Mouse (Mus musculus): ENCODE results near the gene Cd3eap.
A peak's percentile ranks its signal among the peaks of the same experiment; 100 is the strongest.

Gene Cd3eap

GRCm38 (mm10) chr7:19359299-19359891 is at the start of gene Cd3eap, which contains the start of gene Ppp1r13l:
TSS of gene Cd3eap (minus strand) at chr7:19359483.
TSS of gene Ppp1r13l (plus strand) at chr7:19359749.
- DNase-seq (ENCODE audit: low read depth) = peak; percentile 96

- DNase-seq (ENCODE audit: low read depth) = peak; percentile 89
Measured at GRCm38 (mm10) chr7:19405417-19405816, 46.1 kb upstream of the Cd3eap start.

GRCm38 (mm10) chr7:19404476-19404875 is 45.2 kb upstream of the Cd3eap start, which contains the start of gene Ckm:
TSS of gene Ckm (plus strand) at chr7:19404776.
- DNase-seq (ENCODE audit: low read depth) = no peak

DNA sequence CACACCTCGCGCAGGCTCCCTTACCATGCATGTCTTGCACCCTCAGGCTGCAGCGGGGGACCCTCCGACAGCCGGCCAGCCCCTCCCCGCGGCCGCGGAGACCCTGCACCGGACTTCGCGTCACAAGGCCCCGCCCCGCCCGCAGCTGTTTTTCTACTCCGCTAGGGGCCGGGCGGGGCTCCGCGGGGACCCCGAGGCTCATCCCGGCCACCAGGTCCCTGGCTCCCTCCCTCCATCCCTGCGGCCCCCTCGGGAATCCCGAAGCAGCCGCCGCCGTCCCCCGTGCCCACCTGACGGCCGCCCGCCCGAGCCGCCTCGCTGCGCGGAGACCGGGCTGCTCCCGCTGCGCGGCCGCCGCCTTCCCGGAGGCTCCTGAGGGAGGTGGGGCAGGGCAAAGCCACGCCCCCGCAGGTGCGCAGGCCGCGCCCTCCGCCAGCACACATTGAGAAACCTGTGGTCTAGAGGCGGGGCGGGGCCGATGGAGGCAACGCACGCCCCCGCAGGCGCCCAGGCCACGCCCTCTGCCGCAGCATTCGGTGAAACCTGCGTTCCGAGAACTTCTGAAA is 44.5 kb upstream of the Cd3eap start, which contains the start of gene Klc3:
Gene Klc3 (minus strand): TSS at position 374 of the 566 bp plus-strand sequence.
- no peak for DNase-seq (ENCODE audit: low read depth)

DNA sequence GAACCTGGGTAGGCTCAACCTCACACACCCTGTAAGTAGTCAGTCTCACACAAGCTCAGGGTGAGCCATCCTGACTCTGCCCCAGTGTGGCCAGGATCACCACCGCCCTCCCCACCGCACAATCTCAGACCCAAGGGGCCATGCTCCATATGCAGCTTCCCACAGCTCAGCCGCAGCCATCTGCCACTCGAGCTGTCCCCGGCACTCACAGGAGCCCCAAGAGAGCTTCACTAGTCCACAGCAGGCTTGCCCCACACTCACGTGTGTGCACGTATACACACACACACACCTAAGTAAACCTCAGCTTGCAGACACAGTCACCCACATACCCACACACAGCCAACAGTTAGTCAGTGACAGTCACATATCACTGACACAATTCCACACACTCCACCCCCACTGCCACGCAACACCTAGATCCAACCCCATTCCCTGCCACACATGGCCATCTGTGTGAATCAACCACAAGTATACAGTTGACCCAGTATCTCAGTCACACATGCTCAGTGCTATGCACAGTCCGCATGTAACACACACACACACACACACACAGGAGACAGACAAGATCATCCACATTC is 43.3 kb upstream of the Cd3eap start:
- no peak for DNase-seq (ENCODE audit: low read depth)

DNA sequence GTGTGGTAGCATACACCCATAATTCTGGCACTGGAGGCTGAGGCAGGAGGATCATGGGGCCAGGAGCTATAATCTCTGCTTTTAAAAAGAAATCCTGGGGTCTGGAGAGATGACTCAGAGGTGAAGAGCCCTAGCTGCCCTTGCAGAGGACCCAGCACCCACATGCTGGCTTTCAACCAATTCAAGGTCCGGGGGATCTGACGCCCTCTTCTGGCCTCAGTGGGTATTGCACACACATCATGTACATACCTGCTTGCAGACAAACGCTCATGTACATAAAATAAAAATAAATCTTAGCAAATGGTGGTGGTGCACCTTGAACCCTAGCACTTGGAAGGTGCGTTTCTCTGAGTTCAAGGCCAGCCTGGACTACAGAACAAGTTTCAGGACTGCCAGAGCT is 41.7 kb upstream of the Cd3eap start:
- DNase-seq (ENCODE audit: low read depth) = no peak

GRCm38 (mm10) chr7:19399496-19400280 is 40.4 kb upstream of the Cd3eap start:
- DNase-seq (ENCODE audit: low read depth) = no peak

DNA sequence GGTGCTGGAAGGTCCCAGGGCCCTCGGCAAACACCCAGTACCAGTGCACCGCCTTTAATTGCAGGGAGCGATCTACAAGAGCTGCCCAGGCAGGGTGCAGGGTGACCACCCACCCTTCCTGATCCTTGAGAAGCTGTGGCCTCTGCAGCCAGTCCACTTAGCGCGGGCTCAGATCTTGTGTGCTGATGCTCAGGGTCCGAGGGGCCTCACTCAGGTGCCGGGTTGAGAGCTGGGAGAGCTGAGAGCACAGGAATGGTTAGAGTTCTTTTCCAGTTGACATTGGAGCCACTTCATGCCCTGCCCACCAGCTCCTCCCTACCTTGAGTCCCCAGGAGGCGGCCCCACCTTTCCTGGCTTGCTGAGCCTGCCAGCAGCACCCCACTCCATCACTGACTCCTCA is 35.2 kb upstream of the Cd3eap start:
- DNase-seq (ENCODE audit: low read depth) = no peak

DNA sequence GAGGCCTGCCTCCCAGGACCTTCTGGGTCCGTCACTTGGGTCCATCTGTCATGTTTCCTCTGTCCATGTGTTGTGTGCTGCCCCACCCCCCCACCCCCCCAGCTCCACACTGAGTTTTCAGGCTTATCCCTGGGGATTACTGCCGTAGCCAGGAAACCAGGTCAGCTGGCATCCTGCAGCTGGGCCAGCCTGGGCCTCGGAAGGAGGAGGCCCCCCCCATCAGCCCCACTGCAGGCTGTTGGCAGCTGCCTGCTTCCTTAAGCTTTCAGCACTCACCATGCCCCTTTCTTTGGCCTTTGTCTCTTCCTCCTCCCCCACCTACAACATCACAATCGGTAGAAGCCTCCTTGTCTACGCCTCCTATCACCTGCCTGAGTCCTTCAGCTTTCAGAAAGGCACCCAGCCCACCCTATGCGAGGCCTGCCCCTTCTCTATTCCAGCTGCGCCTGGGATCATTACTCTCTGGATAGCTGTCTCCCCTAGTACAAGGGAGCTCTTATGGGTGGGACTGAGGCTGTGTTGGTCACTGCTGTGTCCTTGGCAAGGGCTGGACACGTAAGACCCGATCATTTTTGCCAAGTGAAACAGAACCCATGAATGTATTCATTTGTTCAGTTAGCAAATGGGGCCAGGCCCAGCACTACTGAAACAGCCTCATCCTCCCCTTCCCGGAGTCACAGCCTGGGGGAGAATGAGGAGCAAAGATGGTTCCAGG is 29.6 kb upstream of the Cd3eap start:
- no peak for DNase-seq (ENCODE audit: low read depth)

DNA sequence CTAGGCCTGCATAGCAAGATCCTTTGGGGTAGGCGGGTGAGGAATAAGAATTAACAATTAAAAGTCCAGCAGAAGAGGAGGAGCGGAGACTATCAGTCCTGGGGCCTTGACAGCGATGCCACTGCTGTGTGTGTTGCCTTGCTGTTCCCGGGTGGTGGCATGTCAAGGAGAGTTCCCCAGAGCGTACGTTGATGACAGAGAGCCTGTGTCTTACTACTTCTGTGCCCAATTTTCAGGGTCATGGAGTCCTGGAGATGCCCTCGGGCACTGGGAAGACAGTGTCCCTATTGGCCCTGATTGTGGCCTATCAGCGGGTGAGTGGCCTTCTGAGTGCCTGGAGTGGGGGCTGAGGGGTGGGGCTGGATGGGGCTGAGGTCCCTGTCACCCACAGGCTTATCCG is 24.4 kb upstream of the Cd3eap start:
- no peak for DNase-seq (ENCODE audit: low read depth)

DNA sequence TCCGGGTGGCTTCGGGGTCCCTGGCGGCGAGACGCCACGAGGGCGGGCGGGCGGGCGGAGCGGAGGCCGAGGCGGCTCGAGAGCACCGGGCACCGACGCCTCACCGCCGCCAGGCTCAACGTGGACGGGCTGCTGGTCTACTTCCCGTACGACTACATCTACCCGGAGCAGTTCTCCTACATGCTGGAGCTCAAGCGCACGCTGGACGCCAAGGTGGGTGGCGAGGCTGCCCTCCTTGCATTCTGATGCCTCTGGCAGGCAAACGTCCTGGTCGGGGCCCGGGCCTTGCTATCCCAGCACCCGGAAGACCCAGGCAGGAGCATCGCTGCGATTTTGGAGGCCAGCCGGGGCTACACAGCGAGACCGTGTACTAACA is 22.9 kb upstream of the Cd3eap start:
- no peak for DNase-seq (ENCODE audit: low read depth)

DNA sequence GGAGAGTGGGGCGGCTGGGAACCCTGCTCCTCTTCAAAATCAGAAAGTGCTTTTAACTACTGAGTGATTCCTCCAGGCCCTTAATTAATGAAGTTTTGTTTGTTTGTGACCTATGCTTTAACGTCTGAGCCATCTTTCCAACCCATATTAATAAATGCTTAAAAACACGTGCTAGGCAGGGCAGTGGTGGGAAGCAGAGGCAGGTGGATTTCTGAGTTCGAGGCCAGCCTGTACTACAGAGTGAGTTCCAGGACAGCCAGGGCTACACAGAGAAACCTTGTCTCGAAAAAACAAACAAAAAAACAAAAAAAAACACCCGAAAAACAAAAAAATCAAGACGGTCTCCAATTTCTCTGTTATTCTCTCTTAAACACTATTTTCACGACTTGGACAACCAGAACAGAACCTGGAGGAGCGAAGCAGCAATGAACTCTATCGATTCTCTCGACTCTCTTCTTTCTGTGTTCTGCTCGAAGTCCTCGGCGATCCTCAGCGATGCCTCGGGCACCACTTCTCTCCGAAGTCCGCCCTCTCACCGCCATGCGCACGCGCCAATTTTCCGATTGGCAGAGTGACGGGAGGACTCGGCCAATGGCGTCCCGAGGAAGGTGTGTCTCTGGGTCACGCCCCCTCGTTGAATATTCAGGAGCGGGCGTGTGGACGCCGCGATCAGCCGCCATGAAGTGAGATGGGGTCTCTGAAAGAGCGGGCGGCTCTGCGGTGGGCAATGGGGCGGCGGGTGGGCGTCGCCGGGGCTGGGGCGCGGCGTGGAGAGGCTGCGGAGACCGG is 22.3 kb upstream of the Cd3eap start, which contains the start of gene Ercc2:
Gene Ercc2 (plus strand): TSS at position 634 of the 789 bp plus-strand sequence.
- DNase-seq (ENCODE audit: low read depth) = peak; percentile 98

DNA sequence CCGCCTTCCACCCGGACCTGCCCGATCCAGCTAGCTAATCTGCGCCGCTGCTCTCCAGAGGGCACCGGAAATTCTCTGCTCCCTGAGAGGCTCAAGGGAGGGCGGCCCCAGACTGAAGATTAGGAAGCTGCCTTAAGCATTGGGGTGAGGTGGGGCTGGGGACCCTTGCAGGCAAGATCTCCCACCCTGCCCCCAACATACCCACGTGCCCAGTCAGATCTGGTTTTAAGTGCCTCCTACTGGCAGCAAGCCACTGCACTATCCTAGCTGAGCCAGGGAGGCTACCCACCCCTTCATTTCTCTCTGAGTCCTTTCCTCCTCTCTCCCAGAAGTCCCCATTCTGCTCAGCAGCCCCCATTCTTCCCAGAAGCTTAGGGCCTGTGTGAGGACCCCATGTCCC is 18.8 kb upstream of the Cd3eap start:
- no peak for DNase-seq (ENCODE audit: low read depth)

GRCm38 (mm10) chr7:19376019-19376418 is 16.7 kb upstream of the Cd3eap start:
- DNase-seq (ENCODE audit: low read depth) = no peak

- DNase-seq (ENCODE audit: low read depth) = no peak
Measured at GRCm38 (mm10) chr7:19375368-19375767, 16.1 kb upstream of the Cd3eap start.

GRCm38 (mm10) chr7:19373367-19373766 is 14.1 kb upstream of the Cd3eap start:
- no peak for DNase-seq (ENCODE audit: low read depth)

- no peak for DNase-seq (ENCODE audit: low read depth)
Measured at GRCm38 (mm10) chr7:19369823-19370425, 10.6 kb upstream of the Cd3eap start.

- DNase-seq (ENCODE audit: low read depth) = no peak
Measured at GRCm38 (mm10) chr7:19368380-19368779, 9.1 kb upstream of the Cd3eap start.

- DNase-seq (ENCODE audit: low read depth) = no peak
Measured at GRCm38 (mm10) chr7:19365376-19365775, 6.1 kb upstream of the Cd3eap start.

DNA sequence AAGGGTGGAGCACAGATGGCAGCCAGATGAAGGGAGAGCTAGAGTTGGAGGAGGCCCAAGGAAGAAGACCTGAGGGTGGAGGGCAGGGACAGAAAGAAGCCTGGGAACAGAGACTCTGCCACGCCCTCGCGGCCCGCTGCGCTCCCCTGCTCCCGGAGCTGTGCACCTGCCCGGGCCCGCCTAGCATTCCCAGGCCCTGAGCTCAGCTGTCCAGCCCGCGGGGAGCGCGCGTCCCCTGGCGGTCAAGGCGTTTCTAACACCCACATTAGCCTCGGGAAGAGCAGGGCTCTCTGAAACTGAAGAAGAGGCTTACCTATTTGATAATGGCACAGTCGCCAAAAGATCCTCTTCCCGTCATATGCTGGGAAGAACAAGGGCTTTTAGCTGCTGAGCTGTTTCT is 4.6 kb upstream of the Cd3eap start:
- peak; percentile 67 for DNase-seq (ENCODE audit: low read depth)

GRCm38 (mm10) chr7:19362276-19362675 is 3.0 kb upstream of the Cd3eap start:
- DNase-seq (ENCODE audit: low read depth) = no peak
